Mouse (Mus musculus) neural tube, embryonic 15.5 days (tissue): ENCODE data around the gene Nsrp1. TPM values are rescaled to one million over a fixed set of nuclear protein-coding genes. Genes with fewer than 3 reads are reported as not detected.
A peak's percentile ranks its signal among the peaks of the same experiment; 100 is the strongest.
"Not testable (repeated sequence)": the region's sequence is repeated elsewhere in the genome, so short reads cannot be mapped to it uniquely, and the experiment has no call there.

ENCODE experiments used
- ATAC-seq: fragments of 200-750 bp; cut with Nextera tagmentation; 2 replicates; pipeline ENCODE4 v1.8.0; 2017; ENCODE audit warnings: mild to moderate bottlenecking, moderate TSS enrichment, moderate library complexity; ENCODE audit not compliant: low FRiP score
- H3K27ac ChIP-seq: fragments of 300-500 bp; sonication (generic); replicated peaks from 2 replicates; pipeline ENCODE4 v1.5.1; 2015; ENCODE audit warnings: mild to moderate bottlenecking, inconsistent platforms
- H3K27me3 ChIP-seq: fragments of 300-500 bp; sonication (generic); replicated peaks from 2 replicates; pipeline ENCODE4 v1.6.1; 2015; ENCODE audit warnings: inconsistent platforms
- H3K36me3 ChIP-seq: fragments of 300-500 bp; sonication (generic); 2 replicates; pipeline ENCODE4 v1.6.1; 2015; ENCODE audit warnings: inconsistent platforms
- H3K4me1 ChIP-seq: fragments of 300-500 bp; sonication (generic); 2 replicates; pipeline ENCODE4 v1.6.1; 2015; ENCODE audit warnings: inconsistent platforms
- H3K4me2 ChIP-seq: fragments of 300-500 bp; sonication (generic); 2 replicates; pipeline ENCODE4 v1.6.1; 2015; ENCODE audit warnings: inconsistent platforms, mild to moderate bottlenecking, moderate library complexity
- H3K4me3 ChIP-seq: fragments of 300-500 bp; sonication (generic); replicated peaks from 2 replicates; pipeline ENCODE4 v1.5.1; 2015; ENCODE audit warnings: mild to moderate bottlenecking, inconsistent platforms
- H3K9ac ChIP-seq: fragments of 300-500 bp; sonication (generic); replicated peaks from 2 replicates; pipeline ENCODE4 v1.6.1; 2015; ENCODE audit warnings: mild to moderate bottlenecking, inconsistent platforms
- H3K9me3 ChIP-seq: fragments of 300-500 bp; sonication (generic); replicated peaks from 2 replicates; pipeline ENCODE4 v1.6.1; 2016; ENCODE audit warnings: inconsistent platforms
- WGBS: fragments of 180-500 bp; shearing (Covaris S2); methylation state at CpG from one replicate; pipeline ENCODE4 v1.1.7; 2015; ENCODE audit warnings: mixed read lengths; 5-methylcytosine and 5-hydroxymethylcytosine counted together
- polyA plus RNA-seq: library from polyadenylated mRNA; unstranded; fragments of >200 nt; fragmentation: Nextera tagmentation; extraction: Ambion mirVana; gene quantifications from 2 replicates; pipeline ENCODE4 v1.2.1, GENCODE M21; 2015

The Nsrp1 gene
- polyA plus RNA-seq, 1 experiment from 2014 or later, result 45.5 TPM

- peaks cover 9% of the 10 kb centered on the region; the same call in 1 of the 2 replicates for H3K4me1 ChIP-seq
- no peak for ATAC-seq
- WGBS, result 1% methylated on average over 11 of the region's 11 CpGs
- H3K27ac ChIP-seq, result no peak overlapping the region
- no peak overlapping the region for H3K9ac ChIP-seq
- no peaks in the 10 kb centered on the region for H3K9me3 ChIP-seq
- no peaks in the 10 kb centered on the region for H3K27me3 ChIP-seq
- peak overlapping the region; percentile 21 for H3K4me3 ChIP-seq
- H3K36me3 ChIP-seq, result no peaks in the 10 kb centered on the region
- peak overlapping the region; percentile 52 for H3K4me2 ChIP-seq
Measured at GRCm38 (mm10) chr11:77093208-77093607, 15.0 kb upstream of the Nsrp1 start.

- WGBS, result 80% methylated on average over 2 of the region's 2 CpGs
- H3K9ac ChIP-seq, result no peak overlapping the region
- H3K36me3 ChIP-seq, result no peaks in the 10 kb centered on the region
- H3K27me3 ChIP-seq, result 0 out of 2 replicates have a peak, but pooled peaks cover 4% of the 10 kb centered on the region
- peaks cover 8% of the 10 kb centered on the region; the same call in 1 of the 2 replicates for H3K4me1 ChIP-seq
- H3K9me3 ChIP-seq, result no peaks in the 10 kb centered on the region
- H3K27ac ChIP-seq, result no peak overlapping the region
- no peak overlapping the region for H3K4me2 ChIP-seq
- ATAC-seq, result no peak
- no peak overlapping the region for H3K4me3 ChIP-seq
Measured at GRCm38 (mm10) chr11:77089162-77089561, 10.9 kb upstream of the Nsrp1 start.

- H3K9ac ChIP-seq, result no peak overlapping the region
- no peaks in the 10 kb centered on the region for H3K36me3 ChIP-seq
- no peak overlapping the region for H3K4me2 ChIP-seq
- no peak for ATAC-seq
- no peaks in the 10 kb centered on the region for H3K9me3 ChIP-seq
- H3K4me3 ChIP-seq, result no peak overlapping the region
- no peak overlapping the region for H3K27ac ChIP-seq
- peaks cover 13% of the 10 kb centered on the region; the same call in 1 of the 2 replicates for H3K27me3 ChIP-seq
- no peaks in the 10 kb centered on the region for H3K4me1 ChIP-seq
- WGBS, result 86% methylated on average over 2 of the region's 2 CpGs
Measured at GRCm38 (mm10) chr11:77087004-77087403, 8.8 kb upstream of the Nsrp1 start.

GRCm38 (mm10) chr11:77084001-77084682 is 5.9 kb upstream of the Nsrp1 start:
- no peak overlapping the region for H3K9ac ChIP-seq
- H3K36me3 ChIP-seq, result no peaks in the 10 kb centered on the region
- no peaks in the 10 kb centered on the region for H3K9me3 ChIP-seq
- H3K27ac ChIP-seq, result no peak overlapping the region
- peaks cover 20% of the 10 kb centered on the region; the same call in 1 of the 2 replicates for H3K27me3 ChIP-seq
- no peaks in the 10 kb centered on the region for H3K4me1 ChIP-seq
- WGBS, result 65% methylated on average over 5 of the region's 5 CpGs
- ATAC-seq, result no peak
- H3K4me3 ChIP-seq, result no peak overlapping the region
- no peak overlapping the region for H3K4me2 ChIP-seq

- no peak for ATAC-seq
- no peak overlapping the region for H3K9ac ChIP-seq
- peaks cover 13% of the 10 kb centered on the region for H3K36me3 ChIP-seq
- H3K27ac ChIP-seq, result no peak overlapping the region
- H3K9me3 ChIP-seq, result no peaks in the 10 kb centered on the region
- H3K4me1 ChIP-seq, result peaks cover 14% of the 10 kb centered on the region
- 94% methylated on average over 1 of the region's 1 CpGs for WGBS
- H3K27me3 ChIP-seq, result peaks cover 16% of the 10 kb centered on the region; the same call in 1 of the 2 replicates
- no peak overlapping the region for H3K4me3 ChIP-seq
- no peak overlapping the region for H3K4me2 ChIP-seq
Measured at GRCm38 (mm10) chr11:77079361-77079760, 1.1 kb upstream of the Nsrp1 start.

- peaks cover 14% of the 10 kb centered on the region for H3K4me1 ChIP-seq
- H3K27me3 ChIP-seq, result peaks cover 12% of the 10 kb centered on the region; the same call in 1 of the 2 replicates
- peak overlapping the region; percentile 93 for H3K27ac ChIP-seq
- 5% methylated on average over 16 of the region's 16 CpGs for WGBS
- peak; percentile 48; the same call in 1 of the 2 replicates for ATAC-seq
- peak overlapping the region; percentile 94 for H3K4me2 ChIP-seq
- peaks cover 20% of the 10 kb centered on the region for H3K36me3 ChIP-seq
- H3K4me3 ChIP-seq, result peak overlapping the region; percentile 79
- no peaks in the 10 kb centered on the region for H3K9me3 ChIP-seq
- peak overlapping the region; percentile 54 for H3K9ac ChIP-seq
Measured at GRCm38 (mm10) chr11:77077792-77078191, 443 bp downstream of the Nsrp1 start.

GRCm38 (mm10) chr11:77077331-77077730 is 904 bp downstream of the Nsrp1 start:
- H3K4me3 ChIP-seq, result peak overlapping the region; percentile 79
- not testable (repeated sequence) for H3K27me3 ChIP-seq, H3K9me3 ChIP-seq, ATAC-seq
- WGBS, result 57% methylated on average over 4 of the region's 4 CpGs
- H3K36me3 ChIP-seq, result peaks cover 20% of the 10 kb centered on the region
- H3K27ac ChIP-seq, result peak overlapping the region; percentile 93
- H3K9ac ChIP-seq, result peak overlapping the region; percentile 54
- peaks cover 14% of the 10 kb centered on the region for H3K4me1 ChIP-seq
- peak overlapping the region; percentile 94 for H3K4me2 ChIP-seq

GRCm38 (mm10) chr11:77070721-77071120 is 7.5 kb downstream of the Nsrp1 start:
- no peak overlapping the region for H3K4me3 ChIP-seq
- peaks cover 23% of the 10 kb centered on the region for H3K36me3 ChIP-seq
- no peaks in the 10 kb centered on the region for H3K4me1 ChIP-seq
- H3K4me2 ChIP-seq, result no peak overlapping the region
- WGBS, result 85% methylated on average over 4 of the region's 4 CpGs
- H3K9me3 ChIP-seq, result no peaks in the 10 kb centered on the region
- no peak overlapping the region for H3K27ac ChIP-seq
- ATAC-seq, result no peak
- no peaks in the 10 kb centered on the region for H3K27me3 ChIP-seq
- no peak overlapping the region for H3K9ac ChIP-seq

GRCm38 (mm10) chr11:77068825-77069224 is 9.4 kb downstream of the Nsrp1 start:
- Histone ChIP-seq H3K27me3 (no peaks in the 10 kb centered on the region), H3K9ac (no peak overlapping the region), H3K4me2 (no peak overlapping the region), H3K4me3 (no peak overlapping the region), H3K9me3 (no peaks in the 10 kb centered on the region), H3K36me3 (peaks cover 9% of the 10 kb centered on the region), H3K27ac (no peak overlapping the region), H3K4me1 (no peaks in the 10 kb centered on the region)
- WGBS, result 97% methylated on average over 4 of the region's 4 CpGs
- ATAC-seq, result no peak

- Histone ChIP-seq H3K27me3 (no peaks in the 10 kb centered on the region), H3K9ac (no peak overlapping the region), H3K36me3 (no peaks in the 10 kb centered on the region), H3K4me1 (0 out of 2 replicates have a peak, but pooled peaks cover 2% of the 10 kb centered on the region), H3K4me2 (no peak overlapping the region), H3K27ac (no peak overlapping the region), H3K4me3 (no peak overlapping the region), H3K9me3 (no peaks in the 10 kb centered on the region)
- no peak for ATAC-seq
- 87% methylated on average over 2 of the region's 2 CpGs for WGBS
Measured at GRCm38 (mm10) chr11:77063406-77063805, 14.8 kb downstream of the Nsrp1 start.

- H3K4me1 ChIP-seq, result 0 out of 2 replicates have a peak, but pooled peaks cover 2% of the 10 kb centered on the region
- no peak for ATAC-seq
Measured at GRCm38 (mm10) chr11:77061951-77062350, 16.3 kb downstream of the Nsrp1 start.

GRCm38 (mm10) chr11:77042816-77043215 is 35.4 kb downstream of the Nsrp1 start:
- H3K36me3 ChIP-seq, result peaks cover 22% of the 10 kb centered on the region
- no peak for ATAC-seq
- WGBS, result 83% methylated on average over 2 of the region's 2 CpGs
- H3K9ac ChIP-seq, result no peak overlapping the region
- H3K27me3 ChIP-seq, result no peaks in the 10 kb centered on the region
- no peaks in the 10 kb centered on the region for H3K9me3 ChIP-seq
- H3K4me1 ChIP-seq, result no peaks in the 10 kb centered on the region
- no peak overlapping the region for H3K4me2 ChIP-seq
- H3K27ac ChIP-seq, result no peak overlapping the region
- no peak overlapping the region for H3K4me3 ChIP-seq

More at GRCm38 (mm10) chr11:77061951-77062350, 16.3 kb downstream of the Nsrp1 start:
- Histone ChIP-seq H3K4me3 (no peak overlapping the region), H3K27me3 (no peaks in the 10 kb centered on the region), H3K4me2 (no peak overlapping the region), H3K36me3 (no peaks in the 10 kb centered on the region), H3K27ac (no peak overlapping the region), H3K9me3 (no peaks in the 10 kb centered on the region), H3K9ac (no peak overlapping the region)
- 43% methylated on average over 5 of the region's 5 CpGs for WGBS
